Mouse (Mus musculus) midbrain, embryonic 10.5 days (tissue): ENCODE measurements at regions not wholly inside any gene's neighbourhood (a gene's known extent, or its start where the extent isn't known, plus 50 kb on each side); places are given as distances from the start of the nearest gene placed in this dataset.

Experiments used
- DNase-seq: peaks from one replicate; pipeline ENCODE4 v3.0.0-alpha.2; 2017; ENCODE audit warnings: low spot score
- H3K27ac ChIP-seq: fragments of 300-500 bp; sonication (generic); replicated peaks from 2 replicates; pipeline ENCODE4 v1.5.1; 2016; ENCODE audit warnings: mild to moderate bottlenecking
- H3K27me3 ChIP-seq: fragments of 300-500 bp; sonication (generic); 2 replicates; pipeline ENCODE4 v1.6.1; 2016; ENCODE audit warnings: low read depth, mild to moderate bottlenecking; ENCODE audit not compliant: poor library complexity, severe bottlenecking
- H3K36me3 ChIP-seq: fragments of 300-500 bp; sonication (generic); 2 replicates; pipeline ENCODE4 v1.6.1; 2016; ENCODE audit warnings: mild to moderate bottlenecking, moderate library complexity
- H3K4me1 ChIP-seq: fragments of 300-500 bp; sonication (generic); 2 replicates; pipeline ENCODE4 v1.6.1; 2016
- H3K4me3 ChIP-seq: fragments of 300-500 bp; sonication (generic); 2 replicates; pipeline ENCODE4 v1.5.1; 2016; ENCODE audit warnings: mild to moderate bottlenecking, moderate library complexity
- H3K9me3 ChIP-seq: fragments of 300-500 bp; sonication (generic); replicated peaks from 2 replicates; pipeline ENCODE4 v1.6.1; 2016; ENCODE audit warnings: mild to moderate bottlenecking
- WGBS: fragments of 180-500 bp; shearing (Covaris S2); methylation state at CpG from one replicate; pipeline ENCODE4 v1.1.7; 2016; 5-methylcytosine and 5-hydroxymethylcytosine counted together

DNA sequence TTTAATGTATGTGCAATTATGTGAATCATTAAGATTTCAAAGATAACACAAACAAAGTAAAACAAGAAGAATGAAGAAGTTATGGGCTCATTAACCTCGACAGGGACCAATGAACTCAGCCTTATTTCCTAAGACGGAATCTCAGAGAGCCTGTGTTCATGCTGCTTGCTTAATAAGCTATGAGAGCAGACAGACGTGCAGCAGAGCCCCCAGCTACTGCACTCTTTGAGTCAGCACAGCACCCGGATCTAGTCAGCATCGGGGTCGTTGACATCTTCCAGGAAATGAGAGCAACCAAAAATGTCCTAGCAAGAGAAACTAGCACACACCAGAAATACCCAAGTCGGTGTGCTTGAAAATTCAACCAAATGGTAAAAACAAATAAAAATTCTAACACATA lies 582.1 kb downstream of the Rps29 start:
- H3K4me3 ChIP-seq = no peak overlapping the region
- H3K9me3 ChIP-seq = no peaks in the 10 kb centered on the region
- H3K27ac ChIP-seq = no peak overlapping the region
- H3K36me3 ChIP-seq = no peaks in the 10 kb centered on the region
- H3K27me3 ChIP-seq = no peaks in the 10 kb centered on the region
- DNase-seq = no peak
- H3K4me1 ChIP-seq = peaks cover 23% of the 10 kb centered on the region
- 79% methylated on average over 7 of the region's 7 CpGs for WGBS

DNA sequence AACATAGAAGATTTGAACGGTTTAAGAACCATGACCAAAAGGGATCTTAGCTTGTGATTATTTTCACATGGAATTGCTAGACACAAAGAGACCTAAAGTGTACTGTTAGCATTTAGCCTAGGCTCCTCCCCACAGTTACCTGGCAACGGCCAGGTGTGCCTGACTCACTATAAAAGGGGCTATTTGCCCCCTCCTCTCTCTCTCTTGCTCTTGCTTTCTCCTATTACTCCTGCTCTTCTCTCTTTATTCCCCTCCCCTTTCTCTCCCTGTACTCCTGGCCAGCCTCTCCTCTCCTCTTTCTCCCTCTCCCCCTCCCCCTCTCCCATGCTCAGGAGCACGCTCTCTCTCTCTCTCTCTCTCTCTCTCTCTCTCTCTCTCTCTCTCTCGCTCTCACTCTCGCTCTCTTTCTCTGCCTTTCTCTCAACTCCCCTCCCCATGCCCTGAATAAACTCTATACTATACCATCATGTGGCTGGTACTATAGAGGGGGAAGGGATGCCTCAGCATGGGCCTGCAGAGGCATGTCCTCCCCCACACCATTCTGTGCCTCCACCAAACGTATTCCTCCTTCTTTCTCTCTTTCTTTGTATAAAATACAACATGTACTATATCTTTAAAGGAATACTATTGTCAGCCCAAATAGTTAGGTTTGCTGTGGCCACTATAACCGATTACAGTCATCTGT lies 603.9 kb downstream of the Rps29 start:
- Histone ChIP-seq H3K27me3 (no peaks in the 10 kb centered on the region), H3K36me3 (no peaks in the 10 kb centered on the region), H3K4me3 (no peak overlapping the region), H3K4me1 (peaks cover 11% of the 10 kb centered on the region), H3K27ac (no peak overlapping the region), H3K9me3 (peaks cover 3% of the 10 kb centered on the region; the same call in 1 of the 2 replicates)
- no peak for DNase-seq
- 63% methylated on average over 7 of the region's 7 CpGs for WGBS

DNA sequence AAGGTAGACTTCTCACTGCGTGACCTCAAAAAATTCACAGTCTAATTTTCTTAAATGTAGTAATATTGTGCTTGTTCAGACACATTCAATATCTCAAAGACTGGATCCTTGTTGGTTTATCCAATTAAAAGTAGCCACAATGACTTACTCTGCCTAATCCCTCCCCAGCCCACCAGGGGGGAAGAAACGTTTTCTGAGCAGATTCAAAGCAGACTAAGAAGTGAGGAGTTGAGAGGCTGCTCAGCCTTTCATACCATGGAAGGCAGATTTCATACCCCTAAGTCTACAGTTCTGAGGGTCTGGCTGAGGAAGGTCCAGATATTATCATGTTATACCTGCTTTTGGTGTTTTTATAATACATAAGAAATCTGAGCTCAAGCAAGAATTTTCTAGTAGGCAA lies 604.7 kb downstream of the Rps29 start:
- peaks cover 11% of the 10 kb centered on the region for H3K4me1 ChIP-seq
- H3K27me3 ChIP-seq = no peaks in the 10 kb centered on the region
- DNase-seq = no peak
- no peaks in the 10 kb centered on the region for H3K36me3 ChIP-seq
- no peak overlapping the region for H3K4me3 ChIP-seq
- H3K27ac ChIP-seq = no peak overlapping the region
- WGBS = 39% methylated on average over 2 of the region's 2 CpGs
- H3K9me3 ChIP-seq = peaks cover 3% of the 10 kb centered on the region; the same call in 1 of the 2 replicates

DNA sequence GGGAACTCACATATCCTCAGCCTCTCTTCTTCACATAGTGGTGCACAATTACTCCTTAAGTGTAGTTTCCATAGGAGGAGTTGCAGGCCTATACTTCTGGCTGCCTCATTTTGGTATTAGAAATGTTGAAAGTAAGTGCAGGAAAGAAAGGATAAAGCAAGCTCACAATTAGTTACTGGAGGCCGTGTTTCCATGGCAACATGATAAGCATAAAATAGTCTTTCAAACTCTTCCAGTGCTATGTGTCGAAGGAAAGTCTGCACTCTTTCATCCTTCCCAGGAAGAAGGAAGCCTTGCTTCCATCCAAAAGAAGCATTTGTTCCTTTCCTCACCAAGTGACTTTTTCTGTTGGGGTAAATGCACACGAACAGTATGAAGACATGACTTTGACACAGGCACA lies 617.2 kb downstream of the Rps29 start:
- WGBS = 45% methylated on average over 3 of the region's 3 CpGs

DNA sequence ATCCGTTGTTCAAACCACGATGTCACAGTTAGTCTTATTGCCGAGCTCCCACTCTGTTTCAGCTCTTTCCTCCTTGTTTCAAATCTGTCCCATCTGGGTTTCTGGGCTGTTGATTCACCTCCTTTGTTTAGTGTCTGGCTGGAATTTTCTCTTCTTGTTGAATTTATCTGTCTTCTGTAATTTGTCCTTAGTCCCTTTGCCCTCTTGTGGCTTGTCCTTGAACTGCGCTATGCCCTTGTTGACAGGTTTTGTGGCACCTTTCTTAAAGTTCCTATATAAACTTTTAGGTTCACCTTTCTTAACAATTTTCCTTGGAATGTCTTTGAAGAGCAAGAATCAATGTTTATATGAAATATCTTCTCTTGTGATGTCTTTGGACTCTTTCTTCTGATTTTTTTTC lies 658.2 kb downstream of the Rps29 start:
- Histone ChIP-seq H3K27ac (no peak overlapping the region), H3K4me3 (no peak overlapping the region), H3K27me3 (no peaks in the 10 kb centered on the region), H3K36me3 (no peaks in the 10 kb centered on the region), H3K4me1 (no peaks in the 10 kb centered on the region), H3K9me3 (no peaks in the 10 kb centered on the region)
- 84% methylated on average over 4 of the region's 4 CpGs for WGBS
- peak; percentile 39 for DNase-seq

More for the DNA sequence above, 617.2 kb downstream of the Rps29 start:
- no peak overlapping the region for H3K4me3 ChIP-seq
- DNase-seq = no peak
- peaks cover 9% of the 10 kb centered on the region for H3K4me1 ChIP-seq
- no peaks in the 10 kb centered on the region for H3K27me3 ChIP-seq
- no peak overlapping the region for H3K27ac ChIP-seq
- no peaks in the 10 kb centered on the region for H3K36me3 ChIP-seq
- H3K9me3 ChIP-seq = no peaks in the 10 kb centered on the region

DNA sequence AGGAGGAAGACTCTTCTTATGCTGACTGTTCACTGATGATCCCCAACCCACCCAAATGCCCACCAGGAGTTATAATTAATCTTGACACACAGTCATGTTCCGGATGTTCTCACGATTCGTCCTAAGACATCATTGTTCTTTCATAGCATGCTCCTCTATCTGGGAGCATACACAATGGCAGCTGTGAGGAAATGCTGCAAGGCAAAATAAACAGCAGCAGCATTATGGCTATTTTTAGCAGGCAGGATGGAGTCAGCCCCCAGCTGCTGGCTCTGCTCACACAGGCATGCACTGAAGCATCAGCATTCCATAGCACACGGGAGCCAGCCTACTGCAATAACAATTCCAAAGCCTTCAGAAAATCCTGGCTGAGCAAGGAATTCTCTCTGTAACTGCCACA lies 696.0 kb downstream of the Rps29 start:
- H3K27ac ChIP-seq = no peak overlapping the region
- no peaks in the 10 kb centered on the region for H3K4me1 ChIP-seq
- DNase-seq = no peak
- 73% methylated on average over 4 of the region's 4 CpGs for WGBS
- no peaks in the 10 kb centered on the region for H3K9me3 ChIP-seq
- no peak overlapping the region for H3K4me3 ChIP-seq
- H3K27me3 ChIP-seq = no peaks in the 10 kb centered on the region
- H3K36me3 ChIP-seq = no peaks in the 10 kb centered on the region

DNA sequence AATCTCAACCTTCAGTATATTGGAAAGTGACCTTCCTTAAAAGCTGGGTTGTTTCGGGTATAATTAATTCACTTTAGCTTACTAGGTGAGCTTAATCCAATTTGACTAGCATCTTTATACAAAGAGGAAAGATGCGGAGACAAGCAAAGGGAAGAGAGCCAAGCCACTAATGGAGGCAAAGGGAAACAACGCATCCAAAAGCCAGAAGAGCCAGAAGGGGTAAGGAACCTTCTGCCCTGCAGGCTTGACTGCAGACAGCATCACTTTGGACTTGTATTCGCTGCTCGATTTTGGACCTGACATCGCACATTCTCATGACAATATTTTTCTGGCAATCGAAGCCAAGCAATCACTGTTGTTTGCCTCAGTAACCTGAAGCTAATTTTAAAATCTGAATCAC lies 700.8 kb downstream of the Rps29 start:
- H3K4me1 ChIP-seq = no peaks in the 10 kb centered on the region
- no peaks in the 10 kb centered on the region for H3K9me3 ChIP-seq
- no peaks in the 10 kb centered on the region for H3K36me3 ChIP-seq
- no peak for DNase-seq
- H3K27me3 ChIP-seq = no peaks in the 10 kb centered on the region
- H3K4me3 ChIP-seq = no peak overlapping the region
- WGBS = 87% methylated on average over 7 of the region's 7 CpGs
- H3K27ac ChIP-seq = no peak overlapping the region

DNA sequence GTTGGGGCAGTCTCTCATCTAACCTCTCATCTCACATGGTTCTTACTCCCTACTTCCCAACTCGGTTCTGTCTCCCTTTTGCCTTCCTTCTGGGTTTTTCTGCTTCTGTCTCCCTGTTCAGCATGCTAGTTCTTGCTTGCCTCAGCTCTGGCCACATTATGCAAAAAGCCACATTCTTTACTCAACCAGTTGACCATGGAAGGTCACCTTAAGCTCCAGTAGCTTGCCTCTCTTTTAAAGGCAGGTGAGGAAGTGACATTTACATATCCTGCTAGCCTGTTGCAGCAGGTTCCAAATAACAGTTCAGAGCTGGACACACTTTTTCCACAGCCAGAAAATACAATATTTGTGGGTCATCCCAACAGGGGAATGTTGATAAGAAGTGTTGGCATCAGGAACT lies 732.4 kb downstream of the Rps29 start:
- DNase-seq = no peak
- Histone ChIP-seq H3K27me3 (no peaks in the 10 kb centered on the region), H3K4me3 (no peak overlapping the region), H3K4me1 (no peaks in the 10 kb centered on the region), H3K9me3 (no peaks in the 10 kb centered on the region), H3K27ac (no peak overlapping the region), H3K36me3 (no peaks in the 10 kb centered on the region)
- WGBS = 82% methylated on average over 1 of the region's 1 CpGs

DNA sequence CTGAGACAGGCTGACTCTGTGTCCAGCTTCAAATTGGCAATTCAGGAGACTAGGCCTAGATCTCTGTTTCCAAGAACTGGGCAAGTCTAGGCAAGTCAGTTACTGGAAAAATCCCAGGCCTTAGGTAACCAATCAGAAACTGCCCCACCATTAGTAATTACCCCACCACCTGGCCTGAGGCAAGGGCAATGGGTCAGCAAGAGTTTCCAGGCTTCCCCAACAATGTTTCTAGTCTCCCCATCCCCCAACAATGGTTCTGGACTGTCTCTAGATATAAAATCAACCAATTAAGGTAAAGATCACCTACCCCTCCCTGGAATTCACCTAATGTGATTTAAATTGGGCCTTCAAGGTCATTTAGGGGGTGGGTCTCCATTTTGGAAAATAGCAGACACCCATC lies 734.0 kb downstream of the Rps29 start:
- Histone ChIP-seq H3K27ac (no peak overlapping the region), H3K4me3 (no peak overlapping the region), H3K36me3 (no peaks in the 10 kb centered on the region), H3K9me3 (no peaks in the 10 kb centered on the region), H3K4me1 (no peaks in the 10 kb centered on the region), H3K27me3 (no peaks in the 10 kb centered on the region)
- DNase-seq = no peak
